Mouse (Mus musculus): ENCODE data around the gene Lmtk2.

Gene Lmtk2

DNA sequence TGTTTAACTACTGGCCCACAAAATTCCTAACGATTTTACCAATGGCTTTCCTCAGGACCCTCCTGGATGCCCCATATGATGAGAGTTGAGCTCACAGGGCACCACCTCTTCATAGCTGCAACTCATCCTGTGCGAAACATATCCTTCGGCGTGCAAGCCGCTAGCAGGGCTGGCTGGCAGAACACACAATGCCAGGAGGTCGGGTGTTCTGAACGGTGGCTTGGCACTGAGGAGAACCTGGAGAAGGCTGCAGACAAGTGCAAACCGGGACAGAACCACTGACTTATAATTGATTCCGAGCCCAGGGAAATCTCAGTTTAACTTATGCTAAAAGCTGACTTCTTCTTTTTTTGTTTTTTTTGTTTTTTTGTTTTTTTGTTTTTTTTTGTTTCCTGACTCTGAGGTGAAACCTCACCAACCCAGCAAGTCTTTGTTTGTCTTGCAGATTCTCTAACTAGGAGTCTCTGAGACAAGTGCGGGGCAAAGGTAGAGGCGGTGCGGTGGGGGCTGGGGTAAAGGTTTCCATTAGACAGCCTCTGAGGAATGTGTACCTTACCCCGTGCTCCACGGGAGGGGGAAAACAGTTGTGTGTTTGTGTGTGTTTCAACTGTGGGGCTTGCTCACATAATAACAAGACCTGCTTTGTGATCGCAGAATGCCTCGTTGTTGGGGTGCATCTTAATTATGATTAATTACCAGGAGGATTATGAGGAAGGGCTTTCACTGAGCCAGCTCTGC is 2.2 kb upstream of the Lmtk2 start:
- Histone ChIP-seq H3K36me3 (ENCODE audit: insufficient read depth, low read length) (no peaks in the 10 kb centered on the region), H3K27me3 (ENCODE audit: insufficient read depth, low read length) (no peaks in the 10 kb centered on the region), H3K4me3 (replicated peaks; ENCODE audit: low read length) (no peak overlapping the region), H3K4me1 (replicated peaks; ENCODE audit: low read depth, low read length) (peaks cover 36% of the 10 kb centered on the region), H3K9me3 (ENCODE audit: low read length) (peaks cover 26% of the 10 kb centered on the region)
- TF ChIP-seq NANOG (IDR thresholded peaks at IDR 0.05; ENCODE audit: borderline replicate concordance, low read length): no peak
- TF ChIP-seq CTCF (conservative IDR thresholded peaks at IDR 0.05; ENCODE audit: low read length): no peak
- no peak for TF ChIP-seq POU5F1 (IDR thresholded peaks at IDR 0.05; ENCODE audit: borderline replicate concordance, low read length)

DNA sequence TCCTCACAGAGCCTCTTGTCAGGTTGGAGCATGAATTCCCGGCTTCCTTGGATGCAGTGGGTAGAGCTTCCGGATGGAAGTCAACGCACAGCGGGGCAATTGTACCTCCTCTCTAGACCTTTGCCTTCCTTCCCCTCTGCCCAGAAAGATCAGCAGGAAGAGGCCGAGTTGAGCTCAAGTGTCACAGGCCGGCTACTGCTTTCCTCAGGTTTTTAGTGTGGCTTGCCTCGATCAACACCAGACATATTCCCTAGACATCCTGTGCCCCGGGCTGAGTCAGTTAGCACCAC is 1.7 kb upstream of the Lmtk2 start:
- peaks cover 26% of the 10 kb centered on the region for H3K9me3 ChIP-seq (ENCODE audit: low read length)
- no peaks in the 10 kb centered on the region for H3K27me3 ChIP-seq (ENCODE audit: insufficient read depth, low read length)
- H3K4me3 ChIP-seq (replicated peaks; ENCODE audit: low read length): no peak overlapping the region
- no peaks in the 10 kb centered on the region for H3K36me3 ChIP-seq (ENCODE audit: insufficient read depth, low read length)
- TF ChIP-seq NANOG (IDR thresholded peaks at IDR 0.05; ENCODE audit: borderline replicate concordance, low read length): no peak
- TF ChIP-seq CTCF (conservative IDR thresholded peaks at IDR 0.05; ENCODE audit: low read length): no peak
- no peak for TF ChIP-seq POU5F1 (IDR thresholded peaks at IDR 0.05; ENCODE audit: borderline replicate concordance, low read length)
- peaks cover 41% of the 10 kb centered on the region for H3K4me1 ChIP-seq (replicated peaks; ENCODE audit: low read depth, low read length)

DNA sequence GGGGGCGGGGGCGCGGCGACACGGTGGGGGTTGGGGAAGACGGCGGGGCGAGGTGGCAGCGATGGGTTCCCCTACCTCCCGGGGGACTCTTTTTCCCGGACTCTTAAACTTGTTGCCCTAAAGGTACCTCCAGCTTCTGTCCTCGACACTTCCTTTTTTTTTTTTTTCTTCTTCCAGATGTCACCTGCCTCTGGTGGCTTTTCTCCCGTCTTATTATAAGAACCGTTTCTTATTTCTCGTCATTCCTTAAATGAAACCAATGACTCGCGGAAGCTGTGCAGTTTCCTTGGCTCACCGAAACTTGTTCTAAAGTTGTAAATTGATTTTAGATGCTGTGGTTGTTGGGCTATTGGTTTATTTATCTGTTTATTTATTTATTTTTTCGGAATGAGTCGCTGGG is 712 bp downstream of the Lmtk2 start:
- H3K36me3 ChIP-seq (ENCODE audit: insufficient read depth, low read length): no peaks in the 10 kb centered on the region
- peaks cover 20% of the 10 kb centered on the region for H3K9me3 ChIP-seq (ENCODE audit: low read length)
- peaks cover 65% of the 10 kb centered on the region for H3K4me1 ChIP-seq (replicated peaks; ENCODE audit: low read depth, low read length)
- no peaks in the 10 kb centered on the region for H3K27me3 ChIP-seq (ENCODE audit: insufficient read depth, low read length)
- no peak for TF ChIP-seq NANOG (IDR thresholded peaks at IDR 0.05; ENCODE audit: borderline replicate concordance, low read length)
- TF ChIP-seq POU5F1 (IDR thresholded peaks at IDR 0.05; ENCODE audit: borderline replicate concordance, low read length): no peak
- no peak for TF ChIP-seq CTCF (conservative IDR thresholded peaks at IDR 0.05; ENCODE audit: low read length)
- peak overlapping the region; percentile 95 for H3K4me3 ChIP-seq (replicated peaks; ENCODE audit: low read length)

- Histone ChIP-seq H3K27me3 (ENCODE audit: insufficient read depth, low read length) (no peaks in the 10 kb centered on the region), H3K4me1 (replicated peaks; ENCODE audit: low read depth, low read length) (peaks cover 84% of the 10 kb centered on the region), H3K9me3 (ENCODE audit: low read length) (no peaks in the 10 kb centered on the region), H3K4me3 (replicated peaks; ENCODE audit: low read length) (peak overlapping the region; percentile 29; the same call in 1 of the 2 replicates), H3K36me3 (ENCODE audit: insufficient read depth, low read length) (peaks cover 11% of the 10 kb centered on the region; the same call in 1 of the 2 replicates)
- no peak for TF ChIP-seq NANOG (IDR thresholded peaks at IDR 0.05; ENCODE audit: borderline replicate concordance, low read length)
- TF ChIP-seq CTCF (conservative IDR thresholded peaks at IDR 0.05; ENCODE audit: low read length): no peak
- no peak for TF ChIP-seq POU5F1 (IDR thresholded peaks at IDR 0.05; ENCODE audit: borderline replicate concordance, low read length)
Measured at GRCm38 (mm10) chr5:144105070-144105469, 4.8 kb downstream of the Lmtk2 start.

DNA sequence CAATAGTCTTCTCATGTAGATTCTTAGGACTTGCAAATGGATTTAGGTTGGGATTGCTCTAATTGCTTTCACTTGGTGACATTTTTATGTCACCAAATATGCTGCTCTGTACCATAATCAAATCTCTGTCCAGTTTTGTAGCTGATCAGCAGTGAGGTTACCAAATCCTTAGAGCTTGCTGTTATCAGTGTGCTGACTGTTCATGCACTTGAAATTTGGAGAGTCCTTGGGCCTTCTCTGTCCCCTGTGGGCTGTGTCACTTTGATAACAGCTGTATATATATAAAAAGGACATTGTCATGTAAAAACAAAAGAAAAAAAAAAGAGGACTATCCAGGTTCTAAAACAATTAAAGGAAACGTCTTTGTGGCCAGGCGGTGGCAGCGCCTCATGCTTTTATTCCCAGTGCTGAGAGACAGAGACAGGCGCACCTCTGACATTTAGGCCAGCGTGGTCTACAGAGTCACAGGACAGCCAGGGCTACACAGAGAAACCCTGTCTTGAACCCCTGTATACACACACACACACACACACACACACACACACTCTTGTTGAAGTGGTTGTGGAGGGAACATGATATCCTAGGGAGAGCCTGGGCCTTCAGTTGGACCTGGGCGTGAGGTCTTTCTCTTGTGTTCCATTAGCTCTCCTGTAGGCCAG is 5.4 kb downstream of the Lmtk2 start:
- Histone ChIP-seq H3K36me3 (ENCODE audit: insufficient read depth, low read length) (peaks cover 12% of the 10 kb centered on the region), H3K4me3 (replicated peaks; ENCODE audit: low read length) (peak overlapping the region; percentile 29), H3K4me1 (replicated peaks; ENCODE audit: low read depth, low read length) (peaks cover 86% of the 10 kb centered on the region), H3K9me3 (ENCODE audit: low read length) (no peaks in the 10 kb centered on the region), H3K27me3 (ENCODE audit: insufficient read depth, low read length) (no peaks in the 10 kb centered on the region)
- no peak for TF ChIP-seq NANOG (IDR thresholded peaks at IDR 0.05; ENCODE audit: borderline replicate concordance, low read length)
- no peak for TF ChIP-seq CTCF (conservative IDR thresholded peaks at IDR 0.05; ENCODE audit: low read length)
- TF ChIP-seq POU5F1 (IDR thresholded peaks at IDR 0.05; ENCODE audit: borderline replicate concordance, low read length): no peak

GRCm38 (mm10) chr5:144106130-144106510 is 5.9 kb downstream of the Lmtk2 start:
- Histone ChIP-seq H3K9me3 (ENCODE audit: low read length) (no peaks in the 10 kb centered on the region), H3K27me3 (ENCODE audit: insufficient read depth, low read length) (no peaks in the 10 kb centered on the region), H3K4me1 (replicated peaks; ENCODE audit: low read depth, low read length) (peaks cover 90% of the 10 kb centered on the region), H3K4me3 (replicated peaks; ENCODE audit: low read length) (peak overlapping the region; percentile 29; the same call in 1 of the 2 replicates), H3K36me3 (ENCODE audit: insufficient read depth, low read length) (peaks cover 17% of the 10 kb centered on the region)
- TF ChIP-seq CTCF (conservative IDR thresholded peaks at IDR 0.05; ENCODE audit: low read length): no peak
- no peak for TF ChIP-seq POU5F1 (IDR thresholded peaks at IDR 0.05; ENCODE audit: borderline replicate concordance, low read length)
- TF ChIP-seq NANOG (IDR thresholded peaks at IDR 0.05; ENCODE audit: borderline replicate concordance, low read length): no peak; the same call in 1 of the 2 replicates

DNA sequence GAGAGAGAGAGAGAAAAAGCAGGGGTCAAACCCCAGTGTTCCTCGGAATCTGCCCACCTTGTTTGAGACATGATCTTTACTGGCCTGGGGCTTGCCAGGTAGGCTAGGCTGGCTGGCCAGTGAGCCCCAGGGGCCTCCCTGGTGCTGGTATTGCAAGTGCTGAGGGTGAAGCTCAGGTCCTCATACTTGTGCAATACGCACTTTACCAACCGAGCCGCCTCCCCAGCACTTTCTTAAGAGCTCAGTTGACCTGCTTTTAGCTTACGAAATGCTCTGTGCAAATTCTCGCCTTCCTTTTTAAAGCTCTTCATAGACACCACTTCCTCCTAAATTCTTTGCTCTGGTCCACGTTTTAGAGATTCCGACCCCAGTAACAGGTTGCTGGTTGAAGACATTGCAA is 9.0 kb downstream of the Lmtk2 start:
- TF ChIP-seq POU5F1 (IDR thresholded peaks at IDR 0.05; ENCODE audit: borderline replicate concordance, low read length) (no peak), NANOG (IDR thresholded peaks at IDR 0.05; ENCODE audit: borderline replicate concordance, low read length) (no peak), CTCF (conservative IDR thresholded peaks at IDR 0.05; ENCODE audit: low read length) (no peak)
- no peaks in the 10 kb centered on the region for H3K27me3 ChIP-seq (ENCODE audit: insufficient read depth, low read length)
- H3K4me3 ChIP-seq (replicated peaks; ENCODE audit: low read length): no peak overlapping the region
- peaks cover 28% of the 10 kb centered on the region for H3K36me3 ChIP-seq (ENCODE audit: insufficient read depth, low read length)
- H3K4me1 ChIP-seq (replicated peaks; ENCODE audit: low read depth, low read length): peaks cover 95% of the 10 kb centered on the region
- no peaks in the 10 kb centered on the region for H3K9me3 ChIP-seq (ENCODE audit: low read length)

DNA sequence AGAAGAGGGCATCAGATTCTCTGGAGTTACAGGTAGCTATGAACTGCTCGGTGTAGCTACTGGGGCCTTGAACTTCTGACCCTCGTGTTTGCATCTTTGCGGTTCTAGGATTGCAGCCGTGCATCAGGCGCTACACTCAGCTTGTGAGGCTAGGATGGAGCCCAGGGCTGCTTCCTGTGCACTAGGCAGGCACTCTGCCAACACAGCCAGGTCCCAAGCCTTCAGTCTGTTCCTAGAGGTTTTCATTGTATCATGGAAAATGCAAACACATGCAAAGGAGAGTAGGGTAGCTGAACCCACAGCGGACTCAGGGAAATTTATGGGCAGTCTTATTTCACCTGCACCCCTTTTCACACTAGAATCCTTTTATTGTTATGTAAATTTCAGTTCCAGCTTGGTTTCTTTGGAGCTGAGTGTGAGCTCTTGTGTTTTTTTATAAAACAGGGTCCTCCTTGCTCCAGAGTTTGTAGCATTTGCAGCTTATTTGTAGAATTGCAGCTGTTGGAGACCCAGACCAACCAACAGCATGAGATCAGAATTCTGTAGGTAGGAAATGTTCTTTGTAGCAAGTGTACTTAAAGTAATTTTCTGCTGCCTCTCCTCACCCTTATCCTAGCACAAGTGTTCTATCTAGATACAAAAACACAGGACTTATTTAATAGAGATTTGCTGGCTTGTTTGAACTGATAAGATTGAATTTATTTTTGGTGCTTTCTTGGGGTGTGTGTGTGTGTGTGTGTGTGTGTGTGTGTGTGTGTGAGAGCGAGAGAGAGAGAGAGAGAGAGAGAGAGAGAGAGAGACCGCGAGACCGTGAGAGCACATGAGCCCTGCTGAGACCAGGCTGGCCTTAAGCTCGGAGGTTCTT is 12.6 kb downstream of the Lmtk2 start:
- Histone ChIP-seq H3K4me1 (replicated peaks; ENCODE audit: low read depth, low read length) (peaks cover 88% of the 10 kb centered on the region), H3K9me3 (ENCODE audit: low read length) (no peaks in the 10 kb centered on the region), H3K27me3 (ENCODE audit: insufficient read depth, low read length) (no peaks in the 10 kb centered on the region), H3K36me3 (ENCODE audit: insufficient read depth, low read length) (peaks cover 20% of the 10 kb centered on the region), H3K4me3 (replicated peaks; ENCODE audit: low read length) (no peak overlapping the region)
- TF ChIP-seq CTCF (conservative IDR thresholded peaks at IDR 0.05; ENCODE audit: low read length) (no peak), POU5F1 (IDR thresholded peaks at IDR 0.05; ENCODE audit: borderline replicate concordance, low read length) (peak; percentile 26; the same call in 1 of the 2 replicates), NANOG (IDR thresholded peaks at IDR 0.05; ENCODE audit: borderline replicate concordance, low read length) (no peak)
